Mouse (Mus musculus) hindbrain, embryonic 11.5 days (tissue): ENCODE results near the gene Usf2. TPM values are rescaled to one million over a fixed set of nuclear protein-coding genes. Genes with fewer than 3 reads are reported as not detected.

Experiments
- ATAC-seq: fragments of 200-750 bp; cut with Nextera tagmentation; 2 replicates; pipeline ENCODE4 v1.8.0; 2017; ENCODE audit warnings: mild to moderate bottlenecking, moderate TSS enrichment, moderate library complexity; ENCODE audit not compliant: low FRiP score
- DNase-seq: peaks from one replicate; pipeline ENCODE4 v3.0.0-alpha.2; 2015; ENCODE audit warnings: low spot score
- H3K27ac ChIP-seq: fragments of 300-500 bp; sonication (generic); 2 replicates; pipeline ENCODE4 v1.5.1; 2014; ENCODE audit warnings: mild to moderate bottlenecking, low read depth, low read length
- H3K27me3 ChIP-seq: fragments of 300-500 bp; sonication (generic); 2 replicates; pipeline ENCODE4 v1.6.1; 2014; ENCODE audit warnings: mild to moderate bottlenecking, low read length, moderate library complexity, mixed read lengths; ENCODE audit not compliant: control insufficient read depth, insufficient read depth
- H3K36me3 ChIP-seq: fragments of 300-500 bp; sonication (generic); 2 replicates; pipeline ENCODE4 v1.6.1; 2014; ENCODE audit warnings: mild to moderate bottlenecking, low read length, moderate library complexity, mixed read lengths; ENCODE audit not compliant: control insufficient read depth, insufficient read depth
- H3K4me1 ChIP-seq: fragments of 300-500 bp; sonication (generic); replicated peaks from 2 replicates; pipeline ENCODE4 v1.6.1; 2014; ENCODE audit warnings: low read length, mixed read lengths; ENCODE audit not compliant: control insufficient read depth, insufficient read depth
- H3K4me2 ChIP-seq: fragments of 300-500 bp; sonication (generic); replicated peaks from 2 replicates; pipeline ENCODE4 v1.6.1; 2014; ENCODE audit warnings: mild to moderate bottlenecking, low read depth, low read length
- H3K4me3 ChIP-seq: fragments of 300-500 bp; sonication (generic); 2 replicates; pipeline ENCODE4 v1.5.1; 2014; ENCODE audit warnings: low read depth, low read length
- H3K9ac ChIP-seq: fragments of 300-500 bp; sonication (generic); 2 replicates; pipeline ENCODE4 v1.6.1; 2014; ENCODE audit warnings: low read depth, low read length
- H3K9me3 ChIP-seq: fragments of 300-500 bp; sonication (generic); 2 replicates; pipeline ENCODE4 v1.6.1; 2016; ENCODE audit warnings: low read length; ENCODE audit not compliant: control insufficient read depth
- WGBS: fragments of 180-500 bp; shearing (Covaris S2); extraction: QIAGEN DNeasy Blood & Tissue Kit; methylation state at CpG from one replicate; pipeline ENCODE4 v1.1.7; 2014; 5-methylcytosine and 5-hydroxymethylcytosine counted together
- polyA plus RNA-seq: library from polyadenylated mRNA; unstranded; fragments of >200 nt; fragmentation: Nextera tagmentation; extraction: Ambion mirVana; gene quantifications from 2 replicates; pipeline ENCODE4 v1.2.1, GENCODE M21; 2014

The Usf2 gene
- polyA plus RNA-seq, 1 experiment from 2014 or later, result 25.4 TPM

DNA sequence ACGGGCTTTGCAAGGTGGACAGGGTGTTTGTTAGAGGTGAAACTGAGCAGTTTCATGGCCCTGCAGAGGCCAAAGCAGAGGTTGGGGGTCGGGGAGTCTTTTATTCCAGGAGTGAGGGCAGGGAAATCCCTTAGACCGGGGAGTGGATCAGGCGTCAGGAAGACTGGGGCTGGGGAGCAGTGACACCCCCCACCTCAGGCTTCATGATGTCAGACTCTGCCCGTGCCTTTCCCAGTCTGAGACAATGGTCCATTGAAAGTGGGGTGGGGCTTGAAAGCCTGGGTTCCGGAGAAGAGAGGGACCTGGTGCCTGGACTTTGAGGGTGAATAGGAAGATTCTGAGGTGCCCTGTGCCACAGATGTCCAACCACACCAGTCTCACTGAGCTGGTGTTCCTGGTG lies 39.9 kb downstream of the Usf2 start:
- Histone ChIP-seq H3K27ac (no peak overlapping the region), H3K4me1 (no peaks in the 10 kb centered on the region), H3K36me3 (no peaks in the 10 kb centered on the region), H3K4me2 (no peak overlapping the region), H3K9ac (no peak overlapping the region), H3K9me3 (no peaks in the 10 kb centered on the region), H3K4me3 (no peak overlapping the region), H3K27me3 (no peaks in the 10 kb centered on the region)
- no peak for ATAC-seq
- no peak for DNase-seq
- WGBS, result 33% methylated on average over 6 of the region's 6 CpGs

DNA sequence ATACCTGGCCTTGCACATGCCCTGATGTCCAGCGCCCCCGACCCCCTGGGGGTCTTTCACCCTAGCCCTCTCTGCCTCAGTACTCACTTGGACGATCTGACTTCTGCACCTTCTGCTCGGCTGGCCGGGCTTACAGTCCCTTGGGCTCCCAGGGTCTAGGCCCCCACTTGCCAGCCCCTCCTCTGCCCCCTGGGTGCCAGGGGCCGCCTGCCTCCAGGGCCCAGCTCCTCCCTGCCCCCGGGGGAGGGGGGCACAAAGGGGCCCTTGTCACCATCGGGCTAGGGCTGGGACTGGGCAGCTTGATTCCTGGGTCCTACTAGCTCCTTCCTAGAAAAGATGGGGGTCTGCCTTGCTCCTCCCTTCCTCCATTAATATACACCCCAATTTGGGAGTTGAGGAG lies 41.9 kb downstream of the Usf2 start, which contains the start of gene Mag:
Gene Mag, minus strand, starts transcription at position 142 of the 400 bp plus-strand sequence.
- H3K9ac ChIP-seq, result no peak within 1 kb of the TSS
- H3K27me3 ChIP-seq, result no peaks in the 10 kb centered on the region
- H3K27ac ChIP-seq, result no peak within 1 kb of the TSS
- no peaks in the 10 kb centered on the region for H3K36me3 ChIP-seq
- no peaks in the 10 kb centered on the region for H3K4me1 ChIP-seq
- H3K4me2 ChIP-seq, result no peak within 1 kb of the TSS
- no peaks in the 10 kb centered on the region for H3K9me3 ChIP-seq
- DNase-seq (no peak), ATAC-seq (no peak)
- H3K4me3 ChIP-seq, result no peak within 1 kb of the TSS
- WGBS, result 78% methylated on average over 8 of the region's 8 CpGs

DNA sequence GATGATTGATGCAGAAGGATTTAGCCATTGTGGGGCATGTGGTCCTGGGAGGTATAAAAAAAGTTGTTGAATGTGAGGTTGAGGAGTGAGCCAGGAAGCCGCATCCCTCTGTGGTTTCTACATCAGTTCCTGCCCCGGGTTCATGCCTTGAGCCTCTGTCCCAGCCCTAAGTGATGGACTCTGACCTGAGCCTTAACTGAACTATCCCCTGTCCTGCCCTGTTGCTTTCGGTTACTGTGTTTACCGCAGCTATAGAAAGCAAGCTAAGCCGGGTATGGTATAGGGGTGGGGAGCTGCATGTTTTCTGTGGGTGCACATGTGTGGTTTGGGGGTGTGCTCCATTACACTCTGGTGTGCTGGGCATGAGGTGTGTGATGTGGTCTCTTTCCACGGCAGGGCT lies 46.8 kb downstream of the Usf2 start:
- DNase-seq (no peak), ATAC-seq (no peak)
- no peak overlapping the region for H3K27ac ChIP-seq
- H3K27me3 ChIP-seq, result no peaks in the 10 kb centered on the region; the same call in 1 of the 2 replicates
- H3K4me3 ChIP-seq, result no peak overlapping the region
- H3K4me1 ChIP-seq, result no peaks in the 10 kb centered on the region; the same call in 1 of the 2 replicates
- WGBS, result 83% methylated on average over 6 of the region's 6 CpGs
- no peaks in the 10 kb centered on the region for H3K36me3 ChIP-seq
- H3K4me2 ChIP-seq, result no peak overlapping the region
- H3K9ac ChIP-seq, result no peak overlapping the region
- no peaks in the 10 kb centered on the region for H3K9me3 ChIP-seq

DNA sequence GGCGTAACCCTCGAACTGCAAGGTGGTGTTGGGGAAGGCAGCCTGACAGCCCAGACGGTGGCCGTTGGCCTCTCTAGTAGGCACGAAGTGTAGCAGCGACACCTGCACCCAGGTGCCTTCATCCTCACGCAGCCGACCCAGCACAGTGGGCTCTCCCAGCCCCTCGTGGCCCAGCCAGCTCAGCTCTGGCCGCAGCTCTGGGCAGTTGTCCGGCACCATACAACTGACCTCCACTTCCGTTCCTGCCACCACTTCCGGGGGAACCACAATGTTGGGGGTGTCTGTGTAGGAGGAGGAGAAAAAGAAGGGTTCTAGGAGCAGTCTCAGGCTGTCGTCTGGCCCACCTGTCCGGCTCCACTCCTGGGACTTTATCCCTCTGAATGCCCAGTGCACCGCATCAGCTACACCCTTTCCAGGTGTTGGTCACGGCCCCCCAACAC lies 47.6 kb downstream of the Usf2 start:
- Histone ChIP-seq H3K36me3 (no peaks in the 10 kb centered on the region), H3K4me1 (no peaks in the 10 kb centered on the region; the same call in 1 of the 2 replicates), H3K27me3 (no peaks in the 10 kb centered on the region; the same call in 1 of the 2 replicates), H3K27ac (no peak overlapping the region), H3K4me2 (peak overlapping the region; percentile 58), H3K9ac (no peak overlapping the region), H3K9me3 (no peaks in the 10 kb centered on the region), H3K4me3 (no peak overlapping the region; the same call in 1 of the 2 replicates)
- peak; percentile 40; the same call in 1 of the 2 replicates for ATAC-seq
- DNase-seq, result no peak
- WGBS, result 27% methylated on average over 17 of the region's 17 CpGs

DNA sequence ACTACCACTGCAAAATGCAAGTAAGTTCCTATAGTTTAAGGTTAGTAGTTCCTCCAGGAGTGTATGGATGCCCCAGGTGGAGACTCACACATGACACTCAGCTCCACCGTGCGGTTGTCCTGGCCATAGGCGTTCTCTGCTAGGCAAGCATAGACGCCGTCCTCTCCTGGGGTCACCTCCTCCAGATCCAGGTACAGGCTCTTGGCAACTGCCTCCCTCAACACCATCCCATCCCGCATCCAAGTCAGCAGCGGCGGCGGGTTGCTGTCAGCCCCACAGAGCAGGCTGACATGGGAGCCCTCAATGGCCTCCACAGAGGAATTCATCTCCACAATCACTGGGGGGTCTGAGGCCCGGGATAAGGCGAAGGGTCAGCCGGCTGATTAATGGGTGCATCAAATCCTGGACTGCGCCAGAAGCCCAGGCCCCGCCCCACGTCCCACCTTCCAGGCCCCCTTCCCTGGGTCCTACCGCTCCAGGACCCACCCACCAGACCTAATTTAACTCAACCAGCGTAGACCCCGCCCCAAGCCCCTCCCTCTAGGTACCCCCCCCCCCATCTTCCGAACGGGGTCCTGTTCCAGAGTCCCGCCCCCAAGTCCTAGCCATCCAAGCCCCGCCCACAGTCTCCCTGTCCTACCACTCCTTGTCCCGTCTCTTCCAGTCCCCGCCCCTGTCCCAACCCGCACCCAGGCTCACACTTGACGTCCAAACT lies 48.2 kb downstream of the Usf2 start:
- Histone ChIP-seq H3K27ac (no peak overlapping the region), H3K4me1 (no peaks in the 10 kb centered on the region; the same call in 1 of the 2 replicates), H3K4me3 (peak overlapping the region; percentile 26), H3K9ac (0 out of 2 replicates have a peak overlapping the region, but pooled peaks have one; percentile 11), H3K27me3 (no peaks in the 10 kb centered on the region; the same call in 1 of the 2 replicates), H3K9me3 (no peaks in the 10 kb centered on the region), H3K4me2 (peak overlapping the region; percentile 58), H3K36me3 (no peaks in the 10 kb centered on the region)
- DNase-seq (peak; percentile 61), ATAC-seq (peak; percentile 79)
- WGBS, result 2% methylated on average over 21 of the region's 26 CpGs

DNA sequence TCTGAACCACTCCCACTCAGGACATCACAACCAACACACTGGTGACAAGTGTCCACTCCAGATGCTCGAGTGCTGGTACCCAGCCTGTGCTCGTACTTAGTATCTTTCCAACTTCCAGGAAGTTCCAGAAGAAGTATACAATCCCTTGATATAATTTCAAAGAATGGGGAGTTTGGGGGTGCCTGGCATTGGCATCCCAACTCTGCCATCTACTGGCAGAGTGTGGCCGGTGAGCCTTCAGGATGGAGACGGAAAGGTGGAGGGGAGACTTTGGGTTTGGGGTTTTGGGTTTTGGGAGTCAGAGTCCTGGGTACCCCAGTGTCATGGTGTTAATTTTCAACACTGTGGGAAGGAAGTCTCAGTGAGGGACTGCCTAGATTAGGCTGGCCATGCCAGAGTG lies 52.6 kb downstream of the Usf2 start:
- Histone ChIP-seq H3K9ac (no peak overlapping the region), H3K27ac (no peak overlapping the region), H3K27me3 (no peaks in the 10 kb centered on the region; the same call in 1 of the 2 replicates), H3K9me3 (no peaks in the 10 kb centered on the region), H3K4me2 (no peak overlapping the region), H3K36me3 (no peaks in the 10 kb centered on the region), H3K4me3 (no peak overlapping the region), H3K4me1 (no peaks in the 10 kb centered on the region; the same call in 1 of the 2 replicates)
- 58% methylated on average over 4 of the region's 4 CpGs for WGBS
- DNase-seq (no peak), ATAC-seq (no peak)

Other genes with a start within 250 kb of the Usf2 start
- gene Atp4a, start 244.6 kb downstream of the Usf2 start, polyA plus RNA-seq, result 0.65 and 1.4 TPM in 2 replicates
- gene Tmem147, start 227.3 kb downstream of the Usf2 start, polyA plus RNA-seq, result 143 and 160 TPM in 2 replicates
- 0.60 and 0.75 TPM in 2 replicates for gene Gapdhs, start 213.1 kb downstream of the Usf2 start, polyA plus RNA-seq
- gene Sbsn, start 205.3 kb downstream of the Usf2 start, polyA plus RNA-seq, result 0.39 and 0.42 TPM in 2 replicates
- gene Dmkn, start 193.0 kb downstream of the Usf2 start, polyA plus RNA-seq, result 0.34 and 0.73 TPM in 2 replicates
- not detected in 2 replicates for gene Krtdap, start 168.9 kb downstream of the Usf2 start, polyA plus RNA-seq
- gene Ffar2, start 133.0 kb downstream of the Usf2 start, polyA plus RNA-seq, result 0.20 TPM in 1 of 2 replicates, not detected in the other
- gene Ffar3, start 100.6 kb downstream of the Usf2 start, polyA plus RNA-seq, result not detected in 2 replicates
- gene Ffar1, start 95.2 kb downstream of the Usf2 start, polyA plus RNA-seq, result not detected in 2 replicates
- gene Cd22, start 76.5 kb downstream of the Usf2 start, polyA plus RNA-seq, result not detected in 2 replicates
- gene Mag, start 41.9 kb downstream of the Usf2 start, polyA plus RNA-seq, result 0.28 and 0.73 TPM in 2 replicates
- gene Hamp2, start 32.1 kb downstream of the Usf2 start, polyA plus RNA-seq, result not detected in 2 replicates
- gene Hamp, start 12.8 kb downstream of the Usf2 start, polyA plus RNA-seq, result not detected in 2 replicates
- gene Lsr, start 16.7 kb upstream of the Usf2 start, polyA plus RNA-seq, result 12.8 and 13.4 TPM in 2 replicates
- gene Fam187b, start 17.0 kb upstream of the Usf2 start, polyA plus RNA-seq, result 0.59 and 1.1 TPM in 2 replicates
- gene Fxyd5, start 85.7 kb upstream of the Usf2 start, polyA plus RNA-seq, result 12.3 and 14.1 TPM in 2 replicates
- gene Fxyd7, start 94.7 kb upstream of the Usf2 start, polyA plus RNA-seq, result 8.7 and 12.6 TPM in 2 replicates
- gene Fxyd1, start 100.4 kb upstream of the Usf2 start, polyA plus RNA-seq, result 15.6 and 18.1 TPM in 2 replicates
- 1.0 and 2.8 TPM in 2 replicates for gene Lgi4, start 102.5 kb upstream of the Usf2 start, polyA plus RNA-seq
- 6.3 and 8.6 TPM in 2 replicates for gene Fxyd3, start 119.9 kb upstream of the Usf2 start, polyA plus RNA-seq
- 0.56 and 1.4 TPM in 2 replicates for gene Hpn, start 158.5 kb upstream of the Usf2 start, polyA plus RNA-seq
- 0.60 and 0.86 TPM in 2 replicates for gene Scn1b, start 170.2 kb upstream of the Usf2 start, polyA plus RNA-seq
- gene Gramd1a, start 199.1 kb upstream of the Usf2 start, polyA plus RNA-seq, result 120 and 125 TPM in 2 replicates